Mouse (Mus musculus): ENCODE results near the gene Ankrd33.

Ankrd33 gene

DNA sequence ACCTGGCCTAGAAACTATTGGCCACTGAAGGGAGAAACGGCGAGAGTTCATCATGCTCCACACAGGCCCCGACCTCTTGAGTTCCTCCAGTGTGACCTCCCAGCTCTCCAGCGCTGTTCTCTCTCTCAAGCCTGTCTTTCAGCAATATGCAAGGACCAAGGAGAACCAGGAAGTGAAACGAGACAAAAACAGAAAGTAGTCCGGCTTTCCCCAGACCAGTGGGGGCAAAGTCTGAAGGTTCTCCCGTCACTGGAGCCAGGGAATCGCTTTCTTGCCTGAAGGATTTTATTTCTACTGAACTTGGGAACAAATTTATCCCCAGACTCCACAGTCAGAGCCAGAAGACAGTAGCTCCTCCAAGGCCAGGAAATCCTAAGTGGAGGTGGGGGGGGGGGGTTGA lies 29.2 kb downstream of the Ankrd33 start:
- DNase-seq (ENCODE audit: inconsistent age in 2 of 2, low spot score in 1 of 2), result peak in 1 of 2 experiments; percentile 62

DNA sequence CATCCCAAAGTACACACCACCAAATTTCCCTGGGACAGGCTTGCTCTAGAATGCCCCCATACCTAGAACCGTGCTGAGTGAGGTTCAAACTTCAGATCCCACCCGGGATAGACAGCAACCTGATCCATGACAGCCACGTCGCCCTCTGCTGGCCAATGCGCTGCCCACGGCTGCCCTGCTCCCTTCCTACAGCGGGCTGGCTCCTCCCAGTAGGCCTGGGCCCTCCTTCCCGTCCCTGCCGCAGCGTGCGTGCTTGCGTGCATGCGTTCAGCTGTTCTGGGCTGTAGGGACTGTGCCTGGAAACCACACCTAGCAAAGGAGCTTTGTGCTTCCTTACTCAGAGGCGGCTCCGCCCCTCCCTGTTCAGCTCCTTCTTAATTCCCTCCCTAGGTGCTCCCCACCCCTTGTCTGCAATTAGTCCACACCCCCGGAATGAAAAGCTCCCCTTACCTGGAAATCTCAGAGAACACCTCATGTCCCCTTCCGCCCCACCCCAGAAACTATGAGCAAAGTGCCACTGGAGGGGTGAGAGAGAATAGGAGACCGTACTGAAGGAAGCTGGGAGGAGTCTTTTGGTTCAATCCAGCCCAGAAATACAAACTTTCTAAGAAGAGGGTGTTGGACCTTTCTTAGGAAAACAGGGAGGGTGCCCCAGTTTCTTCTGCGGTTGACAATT lies 30.0 kb downstream of the Ankrd33 start:
- DNase-seq (ENCODE audit: inconsistent age in 2 of 2, low spot score in 1 of 2), result peak; percentile 96 to 98

DNA sequence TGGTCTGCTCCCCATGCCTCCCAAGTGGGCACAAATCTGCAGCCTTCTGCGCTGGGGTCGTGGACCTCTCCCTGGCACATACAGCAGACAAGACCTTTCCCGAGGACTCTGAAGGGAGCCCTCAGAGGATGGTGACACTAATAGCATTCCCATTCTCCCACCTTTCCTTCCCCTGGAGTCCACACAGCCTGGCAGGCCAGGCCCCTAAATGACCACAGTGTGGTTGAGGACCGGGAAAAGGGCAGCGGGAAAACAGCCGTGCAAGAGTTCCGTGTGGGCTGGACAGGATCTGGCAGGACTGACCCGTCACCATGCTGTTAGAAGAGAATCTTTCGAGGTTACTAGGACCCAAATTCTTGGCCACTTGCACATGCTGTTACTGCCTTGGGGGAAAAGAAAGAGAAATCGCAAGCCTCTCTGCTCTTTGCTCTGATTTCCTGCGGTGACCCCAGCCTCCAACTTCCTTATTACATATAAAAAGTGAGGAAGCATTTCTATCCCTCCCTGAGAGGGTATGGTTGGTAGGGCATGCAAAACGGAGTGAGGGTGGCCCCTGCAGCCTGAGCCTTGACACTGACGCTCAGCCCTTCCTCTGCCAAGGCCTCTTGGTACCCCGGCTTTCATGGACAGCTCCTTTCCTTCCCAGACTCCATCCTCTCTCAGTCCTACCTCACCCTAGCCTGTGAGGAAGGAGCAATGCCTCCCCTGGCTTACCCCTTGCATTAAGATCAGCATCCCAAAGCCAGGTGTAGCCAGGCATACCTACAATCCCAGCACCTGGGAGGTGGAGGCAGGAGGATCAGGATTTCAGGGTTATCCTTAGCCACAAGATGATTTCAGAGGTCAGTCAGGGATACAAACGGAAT lies 30.8 kb downstream of the Ankrd33 start:
- DNase-seq (ENCODE audit: inconsistent age in 2 of 2, low spot score in 1 of 2), result peak; percentile 25 to 42

DNA sequence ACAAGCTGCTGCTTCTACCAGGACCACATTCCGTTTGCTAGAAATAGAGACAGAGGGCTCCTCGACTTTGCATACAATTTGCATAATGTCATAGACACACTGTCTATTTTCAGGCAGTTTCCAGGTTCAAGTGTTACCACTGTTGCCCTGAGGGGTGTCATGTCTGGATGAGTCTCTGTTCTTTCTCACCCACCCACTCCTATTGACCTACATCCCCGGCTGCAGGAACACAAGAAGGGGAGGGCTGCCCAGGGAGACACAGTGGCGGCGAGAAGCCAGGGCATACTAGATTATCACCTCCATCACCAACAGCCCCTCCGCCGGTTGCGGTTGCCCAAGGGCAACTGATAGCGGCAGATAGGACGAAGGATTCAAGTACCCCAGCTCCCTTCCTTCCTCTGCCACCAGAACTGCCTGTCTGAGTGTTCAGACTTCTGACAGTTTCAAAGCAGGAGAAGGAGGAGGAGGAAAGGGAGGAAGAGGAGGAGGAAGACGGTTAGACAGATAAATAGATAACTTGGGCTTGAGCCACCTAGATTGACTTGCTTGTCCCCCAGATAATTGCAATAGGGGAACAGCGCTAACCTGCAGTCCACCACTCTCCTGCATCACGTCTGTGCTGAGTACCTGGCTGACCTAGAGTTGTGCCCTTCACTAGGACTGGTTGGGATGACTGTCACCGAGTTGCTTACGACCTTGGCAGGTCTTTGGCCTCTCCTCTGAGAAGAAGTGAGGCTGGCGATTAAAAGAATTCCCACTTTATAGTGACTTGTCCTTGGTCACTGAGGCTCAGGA lies 31.8 kb downstream of the Ankrd33 start:
- DNase-seq (ENCODE audit: inconsistent age in 2 of 2, low spot score in 1 of 2), result peak in 1 of 2 experiments; percentile 48

DNA sequence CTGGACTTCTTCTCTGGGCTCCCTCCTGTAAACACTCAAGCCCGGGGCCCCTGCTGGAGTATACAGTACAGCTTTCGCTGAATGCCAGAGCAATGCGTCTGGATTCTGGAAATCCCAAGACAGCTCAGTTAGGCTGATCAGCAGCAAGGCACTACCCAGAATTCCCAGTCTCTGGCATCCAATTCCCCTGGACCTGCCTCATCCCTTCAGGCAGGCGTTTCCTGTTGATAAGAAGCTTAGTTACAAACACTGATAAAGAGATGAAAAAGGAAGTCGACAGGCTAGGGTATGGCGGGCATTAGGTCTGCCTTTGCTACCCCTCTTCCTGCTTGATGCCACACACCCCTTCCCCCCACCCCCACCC lies 32.3 kb downstream of the Ankrd33 start:
- DNase-seq (ENCODE audit: inconsistent age in 2 of 2, low spot score in 1 of 2), result peak; percentile 23 to 67

DNA sequence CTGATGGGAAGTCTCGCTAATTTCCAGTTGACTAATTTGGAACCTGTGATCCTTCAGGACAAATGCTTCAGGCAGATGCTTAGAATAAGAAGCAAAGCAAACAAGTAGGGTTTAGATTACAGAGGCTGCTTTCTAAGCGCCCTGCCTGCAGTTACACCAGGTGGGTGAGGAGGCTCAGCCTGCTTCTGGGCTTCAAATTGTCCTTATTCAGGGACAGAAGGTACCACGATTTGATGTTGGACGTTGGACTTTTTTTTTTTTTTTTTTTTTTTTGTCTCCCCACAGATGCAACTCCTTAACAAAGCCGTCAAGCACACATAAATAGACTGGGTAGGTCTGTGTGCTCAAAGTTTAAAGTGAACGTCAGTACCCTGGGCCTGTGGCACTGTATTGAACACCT lies 33.0 kb downstream of the Ankrd33 start:
- no peak for DNase-seq (ENCODE audit: inconsistent age in 2 of 2, low spot score in 1 of 2)

DNA sequence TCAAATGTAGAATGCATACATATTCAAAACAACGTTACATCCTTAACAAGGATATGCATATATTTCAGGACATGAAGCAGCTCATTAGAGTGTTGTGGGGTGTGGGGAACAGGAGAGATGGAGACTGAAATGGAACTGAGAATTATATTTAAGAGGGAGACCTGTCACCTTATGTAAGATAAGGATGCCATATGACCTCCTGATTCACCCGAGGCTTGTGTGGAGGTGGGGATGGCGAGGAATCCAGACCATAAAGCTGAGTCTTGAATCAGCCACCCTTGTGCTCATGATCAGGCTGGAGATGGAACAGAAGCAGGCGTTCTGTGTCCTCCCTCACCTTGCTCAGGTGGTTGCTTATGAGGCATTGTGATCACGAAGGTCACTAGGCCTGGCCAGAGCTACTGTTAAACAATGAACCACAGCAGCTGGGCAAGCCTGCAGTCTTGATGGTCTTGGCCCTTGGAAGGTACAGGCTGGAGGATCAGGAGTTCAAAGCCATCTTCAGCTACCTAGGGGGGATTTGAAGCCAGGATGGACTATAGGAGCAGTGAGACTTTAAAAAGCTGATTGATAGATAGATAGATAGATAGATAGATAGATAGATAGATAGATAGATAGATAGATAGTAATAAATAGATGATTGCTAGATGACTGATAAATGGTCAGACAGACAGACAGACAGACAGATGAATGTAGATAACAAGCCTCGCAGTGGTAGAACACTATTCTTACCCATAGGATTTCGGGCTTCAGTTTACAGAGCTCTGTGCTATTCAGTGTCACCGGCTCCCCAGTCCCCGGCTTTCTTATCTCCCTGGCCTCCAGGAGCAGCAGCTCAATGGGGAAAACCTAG lies 36.1 kb downstream of the Ankrd33 start:
- no peak for DNase-seq (ENCODE audit: inconsistent age in 2 of 2, low spot score in 1 of 2)

DNA sequence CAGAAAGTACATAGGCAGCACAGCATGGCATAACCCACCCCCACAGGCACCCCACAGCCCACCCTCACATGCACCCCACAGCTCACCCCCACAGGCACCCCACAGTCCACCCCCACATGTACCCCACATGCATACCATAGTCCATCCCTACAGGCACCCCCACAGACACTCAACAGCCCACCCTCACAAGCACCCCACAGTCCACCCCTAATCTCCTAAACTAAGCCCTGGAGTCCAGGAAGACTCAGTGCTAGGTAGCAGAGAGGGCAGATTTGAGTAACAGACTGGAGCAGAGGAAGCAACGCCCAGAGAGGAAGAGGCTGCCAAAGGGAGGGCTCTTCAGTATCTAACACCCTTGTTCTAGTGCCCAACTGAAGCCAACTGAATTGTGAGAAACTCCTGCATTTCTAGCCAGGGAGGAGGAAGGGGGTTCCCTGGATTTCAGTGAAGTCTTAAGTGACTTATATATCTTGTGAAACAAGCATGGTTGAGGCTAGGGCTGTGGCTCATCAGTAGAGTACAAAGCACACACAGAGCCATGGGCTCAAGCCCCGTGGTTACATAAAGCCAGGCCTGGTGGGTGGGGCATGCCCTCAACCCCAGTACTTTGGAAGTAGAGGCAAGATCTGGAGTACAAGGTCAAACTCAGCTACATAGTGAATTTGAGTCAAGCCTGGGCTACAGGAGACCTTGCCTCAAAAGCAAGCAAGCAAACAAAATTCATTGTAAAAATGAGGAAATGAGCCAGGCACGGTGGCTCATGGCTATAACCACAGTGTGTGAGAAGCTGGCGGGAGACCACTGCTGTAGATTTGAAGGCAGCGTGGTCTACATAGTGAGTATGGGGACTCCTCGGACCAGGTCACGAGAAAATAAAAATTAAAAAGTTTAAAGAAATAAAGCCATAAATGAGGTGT lies 39.4 kb downstream of the Ankrd33 start:
- no peak for DNase-seq (ENCODE audit: inconsistent age in 2 of 2, low spot score in 1 of 2)

DNA sequence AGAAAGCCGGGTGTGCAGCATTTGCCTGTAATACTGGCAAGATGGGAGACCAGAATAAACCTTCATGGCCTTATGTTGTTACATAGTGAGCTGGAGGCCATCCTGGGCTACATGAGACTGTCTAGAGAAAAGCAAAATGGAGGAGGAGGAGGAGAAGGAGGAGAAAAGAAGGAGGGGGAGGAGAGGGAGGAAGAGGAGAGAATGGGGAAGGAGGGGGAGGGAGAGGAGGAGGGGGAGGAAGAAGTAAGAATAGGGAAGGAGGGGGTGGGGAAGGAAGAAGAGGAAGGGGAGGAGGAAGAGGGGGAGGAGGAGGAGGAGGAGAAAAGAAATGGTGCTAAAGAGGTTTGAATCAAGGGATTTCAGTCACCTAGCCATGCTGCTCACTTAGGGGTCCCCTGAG lies 44.6 kb downstream of the Ankrd33 start:
- DNase-seq (ENCODE audit: inconsistent age in 2 of 2, low spot score in 1 of 2), result no peak

DNA sequence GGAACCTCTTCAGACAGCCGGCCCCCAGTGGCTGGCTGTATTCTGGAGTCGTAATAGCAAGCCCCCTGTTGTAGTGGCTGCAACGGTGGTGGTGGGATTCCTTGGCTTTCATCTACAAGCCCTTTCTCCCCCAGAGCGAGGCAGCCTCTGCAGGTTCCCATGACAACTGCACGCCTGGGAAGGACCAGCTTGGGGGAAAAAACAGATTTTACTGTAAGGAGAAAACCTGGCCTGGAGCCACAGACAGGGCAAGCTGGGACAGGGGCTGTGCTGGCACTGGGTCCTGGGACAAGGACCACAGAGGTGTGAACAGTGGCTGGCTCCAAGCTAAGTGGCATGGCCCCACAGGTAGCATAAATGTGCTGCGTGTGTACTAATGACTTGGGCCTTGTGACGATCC lies 45.0 kb downstream of the Ankrd33 start:
- no peak for DNase-seq (ENCODE audit: inconsistent age in 2 of 2, low spot score in 1 of 2)

DNA sequence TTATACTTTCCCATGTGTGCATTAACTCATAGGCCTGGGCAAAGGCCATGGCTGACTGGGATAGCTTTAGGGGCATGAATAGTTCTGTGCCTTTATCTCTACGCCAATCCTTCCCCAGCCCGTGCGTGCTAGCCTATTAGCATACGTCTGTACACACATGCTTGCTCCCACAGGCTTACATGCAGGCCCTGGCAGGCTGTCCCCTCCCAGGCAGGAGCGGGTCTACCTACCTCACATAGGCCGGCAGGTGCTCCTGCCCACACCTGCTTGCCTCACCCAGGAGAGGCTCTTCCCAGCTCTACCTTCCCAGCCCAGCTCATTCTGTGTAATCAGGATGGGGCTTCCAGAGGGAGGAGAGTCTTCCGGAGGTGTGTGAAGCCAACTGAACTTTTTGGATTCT lies 46.0 kb downstream of the Ankrd33 start:
- no peak for DNase-seq (ENCODE audit: inconsistent age in 2 of 2, low spot score in 1 of 2)

DNA sequence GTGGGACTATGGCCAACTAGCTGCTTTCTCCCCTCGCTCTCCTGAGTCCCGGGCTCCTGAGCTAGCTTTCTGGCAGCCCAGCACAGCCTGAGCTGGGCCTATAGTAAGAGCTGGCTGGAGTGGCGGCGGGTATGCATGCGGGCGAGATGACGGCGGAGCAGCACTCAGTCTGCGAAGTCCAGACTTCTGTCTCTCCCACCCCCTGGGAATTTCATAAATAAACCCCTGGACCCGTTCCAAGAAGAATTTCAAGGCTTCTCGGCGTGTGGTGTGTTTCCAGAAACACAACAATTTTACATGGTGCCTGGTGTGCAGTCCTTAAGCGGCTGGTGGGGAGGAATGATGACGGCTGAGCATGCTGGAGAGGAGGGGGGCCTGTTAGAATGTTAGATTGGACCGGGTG lies 47.5 kb downstream of the Ankrd33 start:
- DNase-seq (ENCODE audit: inconsistent age in 2 of 2, low spot score in 1 of 2), result peak in 1 of 2 experiments; percentile 67

DNA sequence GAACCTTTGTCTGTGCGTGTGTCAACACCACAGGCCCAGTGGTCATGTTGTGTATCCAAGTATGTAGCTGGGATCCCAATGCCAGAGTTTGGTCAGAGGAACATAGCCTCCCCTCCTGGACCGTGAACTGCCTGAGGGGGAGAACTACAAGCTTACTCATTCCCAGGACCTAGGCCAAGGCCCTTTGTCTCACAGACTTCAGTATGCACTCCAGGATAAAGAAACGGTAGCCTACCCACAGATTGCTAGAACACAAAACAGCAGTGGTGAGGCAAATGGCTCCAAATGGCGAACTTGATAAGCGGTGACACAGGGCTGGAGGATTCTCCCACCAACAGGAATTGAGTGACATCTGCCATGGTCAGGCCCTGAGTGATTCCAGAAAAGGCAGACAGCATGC lies 48.3 kb downstream of the Ankrd33 start:
- peak; percentile 73 to 82 for DNase-seq (ENCODE audit: inconsistent age in 2 of 2, low spot score in 1 of 2)

DNA sequence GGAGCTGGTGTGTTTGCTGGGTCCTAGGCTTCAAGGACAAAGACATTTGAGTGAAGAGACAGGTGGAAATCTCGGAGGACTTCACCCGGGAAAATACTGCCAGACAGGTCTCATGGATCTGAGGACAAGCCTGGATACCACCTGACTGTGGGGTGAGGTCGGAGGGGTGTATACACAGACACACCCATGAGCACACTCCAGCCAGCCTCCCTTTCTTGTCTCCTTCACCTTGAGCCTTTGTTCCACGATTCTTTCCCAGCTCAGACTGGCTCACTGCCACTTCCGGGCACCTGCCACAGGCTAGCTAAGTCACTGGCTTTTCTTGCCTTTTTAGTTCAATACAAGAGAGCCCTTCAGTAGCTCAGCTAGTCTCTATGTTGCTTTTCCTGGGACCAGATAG lies 48.7 kb downstream of the Ankrd33 start:
- no peak for DNase-seq (ENCODE audit: inconsistent age in 2 of 2, low spot score in 1 of 2)

DNA sequence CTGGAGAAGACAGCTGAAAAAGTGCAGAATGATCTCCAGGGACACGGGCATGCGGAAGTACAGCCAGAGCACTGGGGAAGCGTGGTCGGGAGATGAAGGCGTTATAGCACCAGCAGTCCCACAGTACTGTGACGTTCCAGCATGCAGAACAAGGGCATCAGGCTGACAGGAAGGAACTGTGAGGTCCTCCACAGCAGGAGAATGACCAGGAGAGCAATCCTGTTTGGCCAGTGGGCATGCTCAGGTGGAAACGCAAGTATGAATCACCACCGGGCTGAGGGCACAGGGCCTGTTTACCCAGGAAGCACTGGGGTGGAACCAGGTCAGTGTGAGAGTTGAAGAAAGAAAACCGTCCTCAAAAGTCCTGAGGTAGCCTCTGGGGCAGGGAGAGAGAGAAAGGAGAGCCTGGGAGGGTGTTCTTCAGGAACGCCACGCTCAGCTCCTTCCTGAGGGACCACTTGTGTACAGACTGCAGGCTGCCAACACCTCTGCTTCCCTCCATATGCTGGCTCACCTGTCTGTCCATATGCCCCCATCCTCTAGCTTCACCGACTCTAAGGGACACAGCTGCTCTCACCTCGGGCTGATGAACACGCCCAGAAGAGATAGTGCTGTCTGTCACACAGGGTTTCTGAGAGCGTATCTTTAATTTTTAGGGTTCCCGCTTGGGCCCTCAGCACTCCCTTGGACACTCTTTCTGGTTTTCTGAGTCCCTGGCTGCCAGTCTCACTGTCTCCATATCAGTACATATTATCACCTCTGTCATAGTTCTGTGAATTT lies 50.3 kb downstream of the Ankrd33 start:
- no peak for DNase-seq (ENCODE audit: inconsistent age in 2 of 2, low spot score in 1 of 2)

DNA sequence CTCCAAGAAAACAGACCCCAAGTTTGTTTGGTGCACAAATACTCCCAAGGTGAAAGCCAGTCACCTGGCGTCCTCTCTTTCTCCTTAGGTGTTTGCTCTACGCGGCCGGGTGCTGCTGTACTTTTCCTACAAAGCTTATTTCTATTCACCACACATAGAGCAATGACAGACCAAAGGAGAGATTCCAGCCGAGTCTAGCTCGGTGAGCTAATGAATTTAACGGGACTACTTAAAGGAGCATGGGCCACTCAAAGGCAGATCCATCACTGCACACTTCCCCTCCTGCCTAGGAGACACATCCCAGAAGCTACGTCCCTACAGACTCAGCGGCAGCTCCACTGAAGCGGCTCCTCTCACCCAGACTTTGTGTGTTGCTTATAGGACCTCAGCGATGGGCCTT lies 52.0 kb downstream of the Ankrd33 start:
- DNase-seq (ENCODE audit: inconsistent age in 2 of 2, low spot score in 1 of 2), result no peak

Data from adrenal gland, adult (tissue).